Mouse (Mus musculus) liver, embryonic 14.5 days (tissue): ENCODE measurements around the gene Col9a1.

Experiments used
- CTCF ChIP-seq: IDR thresholded peaks from 2 replicates; pipeline ENCODE4 v1.5.1; 2016; ENCODE audit warnings: antibody characterized with exemption, low read depth, control low read depth
- EP300 ChIP-seq: IDR thresholded peaks from 2 replicates; pipeline ENCODE4 v1.6.1; 2016; ENCODE audit warnings: antibody characterized with exemption, low read depth

DNA sequence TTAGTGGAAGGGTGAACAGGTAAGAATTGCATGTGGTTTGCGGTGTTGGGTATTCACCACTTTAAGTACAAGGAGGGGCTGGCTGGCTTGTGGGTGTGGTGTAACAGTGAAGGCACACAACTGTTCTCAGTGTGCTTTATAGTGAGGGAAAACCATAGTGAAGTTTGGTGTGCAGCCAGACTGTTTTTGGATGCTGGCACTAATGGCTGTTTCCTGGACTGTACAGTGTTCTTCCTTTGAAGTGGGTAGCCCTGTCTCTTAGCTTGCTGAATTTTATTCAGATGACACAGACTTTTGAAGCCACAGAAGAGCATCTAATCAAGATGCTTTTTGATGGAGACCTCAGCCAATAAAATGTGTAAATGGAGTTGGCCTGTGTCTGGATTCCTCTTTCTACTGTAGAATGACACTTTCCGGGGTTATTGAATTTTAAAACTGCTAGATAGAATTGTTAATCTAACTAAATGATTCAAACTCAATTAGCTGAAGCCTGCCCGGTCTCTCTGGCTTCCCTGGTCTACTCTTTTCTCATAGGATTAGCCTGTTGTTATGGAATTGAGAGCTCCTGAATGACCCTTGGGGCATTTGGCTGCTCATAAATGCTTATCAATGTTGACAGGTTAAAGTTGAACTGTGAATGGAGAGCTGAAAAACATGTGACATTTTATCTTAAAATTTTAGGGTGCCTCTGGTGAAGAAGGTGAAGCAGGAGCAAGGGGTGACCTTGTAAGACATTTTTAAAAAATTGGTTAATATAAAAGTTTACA lies 54.3 kb downstream of the Col9a1 start:
- TF ChIP-seq CTCF (no peak), EP300 (no peak)
